24 mouse cellular contexts compared by ENCODE assay signal in genomic region chr6:77175764-77176163, GRCm38 (mm10).
DNase-seq lines count a peak whose midpoint lies in the region; ATAC-seq and TF ChIP-seq lines count a peak whose summit lies in the region.
"Had no signal": no experiment of that assay in that cellular context is flagged by ENCODE, and none has a peak within 500 bp of the region (broad histone marks: within the 10 kb centered on the region; RNA-seq: fewer than 3 reads in every experiment).

No protein-coding gene starts in this region.

- no peak overlapping the region for H3K9ac ChIP-seq in kidney, postnatal 0 days (ENCODE audit: low read depth, low read length)
- H3K9ac ChIP-seq: embryonic facial prominence, embryonic 12.5 days; forebrain, embryonic 12.5 days; forebrain, embryonic 15.5 days; hindbrain, embryonic 13.5 days; intestine, embryonic 15.5 days had no signal

- no peak for ATAC-seq in kidney, postnatal 0 days (replicated peaks; ENCODE audit: low FRiP score, low read depth)
- peak; percentile 23; the same call in 1 of the 2 replicates for ATAC-seq in megakaryocyte progenitor cell, adult 5-6 weeks (replicated peaks; ENCODE audit: poor library complexity)
- ATAC-seq: activated CD4-positive, CD25-positive, alpha-beta regulatory T cell, adult 4 months; forebrain, embryonic 15.5 days; hindbrain, embryonic 16.5 days; intestine, embryonic 15.5 days had no signal

- no peak overlapping the region for H3K27ac ChIP-seq in kidney, postnatal 0 days
- H3K27ac ChIP-seq: embryonic facial prominence, embryonic 12.5 days; forebrain, embryonic 12.5 days; forebrain, embryonic 15.5 days; gastrocnemius, adult 2 months; hindbrain, embryonic 10.5 days; hindbrain, embryonic 13.5 days; intestine, embryonic 15.5 days had no signal

- H3K4me3 ChIP-seq in kidney, postnatal 0 days (replicated peaks; ENCODE audit: low read depth, low read length), result no peak overlapping the region
- H3K4me3 ChIP-seq: embryonic facial prominence, embryonic 12.5 days; erythroblast, embryonic 14.5 days; forebrain, embryonic 12.5 days; forebrain, embryonic 15.5 days; gastrocnemius, adult 2 months; hindbrain, embryonic 10.5 days; hindbrain, embryonic 13.5 days; intestine, embryonic 15.5 days had no signal

- no peaks in the 10 kb centered on the region for H3K27me3 ChIP-seq in kidney, postnatal 0 days (ENCODE audit: insufficient read depth, low read length)
- H3K27me3 ChIP-seq: embryonic facial prominence, embryonic 12.5 days; forebrain, embryonic 12.5 days; forebrain, embryonic 15.5 days; hindbrain, embryonic 13.5 days; intestine, embryonic 15.5 days had no signal

- TF ChIP-seq CTCF in kidney, postnatal 0 days (IDR thresholded peaks at IDR 0.05; ENCODE audit: low read depth), result no peak

- no peaks in the 10 kb centered on the region for H3K36me3 ChIP-seq in kidney, postnatal 0 days (ENCODE audit: insufficient read depth, low read length)
- H3K36me3 ChIP-seq: embryonic facial prominence, embryonic 12.5 days; forebrain, embryonic 12.5 days; forebrain, embryonic 15.5 days; hindbrain, embryonic 10.5 days; hindbrain, embryonic 13.5 days; intestine, embryonic 15.5 days had no signal

- WGBS in kidney, postnatal 0 days, result 45% methylated on average over 4 of the region's 4 CpGs

- H3K4me2 ChIP-seq in kidney, postnatal 0 days (ENCODE audit: low read length), result no peak overlapping the region
- H3K4me2 ChIP-seq: embryonic facial prominence, embryonic 12.5 days; forebrain, embryonic 12.5 days; forebrain, embryonic 15.5 days; heart, embryonic 11.5 days; hindbrain, embryonic 13.5 days; intestine, embryonic 15.5 days had no signal

- peak; percentile 20 for DNase-seq in kidney, postnatal 0 days (ENCODE audit: low spot score)
- no peak for DNase-seq in kidney, adult 9 months
- peak; percentile 64 for DNase-seq in 416B (ENCODE audit: low read depth)
- DNase-seq in brain, adult 2 months (ENCODE audit: low read depth, low spot score), result peak; percentile 40
- no peak for DNase-seq in cerebellum, adult 8-10 months
- DNase-seq: adrenal gland, adult 8-10 months; adrenal gland, postnatal 25 days; cerebellum, adult 18-20 months; cerebellum, adult 9-11 months; cerebellum, postnatal 36 days; gastrocnemius, adult 2 months; gastrocnemius, postnatal 14 days; heart, adult 11 months had no signal

- H3K4me1 ChIP-seq in kidney, postnatal 0 days (replicated peaks; ENCODE audit: insufficient read depth, low read length), result no peaks in the 10 kb centered on the region
- H3K4me1 ChIP-seq: embryonic facial prominence, embryonic 12.5 days; forebrain, embryonic 12.5 days; forebrain, embryonic 15.5 days; hindbrain, embryonic 10.5 days; hindbrain, embryonic 13.5 days; intestine, embryonic 15.5 days had no signal

- no peaks in the 10 kb centered on the region for H3K9me3 ChIP-seq in kidney, postnatal 0 days (replicated peaks; ENCODE audit: low read length)
- H3K9me3 ChIP-seq: embryonic facial prominence, embryonic 12.5 days; forebrain, embryonic 12.5 days; forebrain, embryonic 15.5 days; hindbrain, embryonic 10.5 days; hindbrain, embryonic 13.5 days; intestine, embryonic 15.5 days had no signal

Comparison
In these comparisons a context has a peak if more than half of its experiments do, and no peak if none do; other contexts are left out.
1. DNase-seq: peak in kidney, postnatal 0 days (single experiment), 416B (single experiment) and brain, adult 2 months (single experiment); none in kidney, adult 9 months (single experiment) and cerebellum, adult 8-10 months (single experiment).